Mouse (Mus musculus) olfactory bulb, adult 2 months (tissue): ENCODE data around the gene Thrap3.

ENCODE experiments used
- CTCF ChIP-seq: fragments of 200-500 bp; IDR thresholded peaks from 2 replicates; pipeline ENCODE4 v1.5.1; 2012; ENCODE audit warnings: low read depth, mild to moderate bottlenecking, low read length, moderate library complexity; ENCODE audit not compliant: insufficient read depth
- POLR2A ChIP-seq: fragments of 200-500 bp; IDR thresholded peaks from 2 replicates; pipeline ENCODE4 v1.6.1; 2012; ENCODE audit warnings: mild to moderate bottlenecking, low read depth, low read length, moderate library complexity; ENCODE audit not compliant: insufficient read depth

DNA sequence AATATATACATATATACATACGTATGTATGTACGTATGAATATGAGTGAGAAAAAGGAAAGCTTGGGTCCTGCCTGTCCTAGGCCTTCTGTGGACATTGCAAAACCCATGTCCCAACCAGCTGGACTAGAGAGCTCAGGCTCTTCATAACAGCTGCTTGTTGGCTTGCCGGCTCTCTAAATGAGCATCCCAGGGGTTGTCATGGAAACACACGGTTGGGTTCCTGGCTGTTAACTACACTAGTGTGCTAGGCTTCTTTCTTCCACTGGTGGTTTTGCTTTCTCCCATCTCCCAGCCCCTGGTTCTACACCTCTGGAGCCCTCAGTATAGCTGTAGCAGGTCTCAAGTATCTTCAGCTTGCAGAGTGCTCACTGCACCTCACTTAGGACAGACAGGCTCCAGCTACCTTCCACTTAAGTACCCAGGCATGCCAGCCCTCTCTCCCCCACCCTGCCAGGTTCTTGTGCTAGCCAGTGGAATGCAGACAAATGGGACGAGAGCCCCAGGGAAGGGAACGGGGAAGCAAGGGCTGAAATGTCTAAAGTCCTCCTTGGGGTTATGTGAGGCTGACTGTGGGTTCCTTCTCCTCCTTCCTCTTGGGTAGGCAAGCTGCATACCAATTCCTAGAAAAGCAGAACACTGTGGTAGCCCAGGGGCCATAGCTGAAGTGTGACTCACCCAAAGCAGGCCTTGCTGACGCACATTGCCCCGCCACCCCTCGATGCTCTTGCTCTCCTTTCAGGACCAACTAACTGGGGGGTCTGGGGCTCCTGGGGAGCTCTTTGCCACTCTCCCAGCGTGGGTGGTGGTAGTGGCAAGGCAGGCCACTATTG lies 71.1 kb downstream of the Thrap3 start:
- TF ChIP-seq CTCF (no peak), POLR2A (no peak)
